Mouse (Mus musculus): Measurements from ENCODE around the gene Hspb3. TPM values are rescaled to one million over a fixed set of nuclear protein-coding genes. Genes with fewer than 3 reads are reported as not detected.
A peak's percentile ranks its signal among the peaks of the same experiment; 100 is the strongest.

Hspb3 gene
- polyA plus RNA-seq, 1 experiment from 2014 or later = not detected

DNA sequence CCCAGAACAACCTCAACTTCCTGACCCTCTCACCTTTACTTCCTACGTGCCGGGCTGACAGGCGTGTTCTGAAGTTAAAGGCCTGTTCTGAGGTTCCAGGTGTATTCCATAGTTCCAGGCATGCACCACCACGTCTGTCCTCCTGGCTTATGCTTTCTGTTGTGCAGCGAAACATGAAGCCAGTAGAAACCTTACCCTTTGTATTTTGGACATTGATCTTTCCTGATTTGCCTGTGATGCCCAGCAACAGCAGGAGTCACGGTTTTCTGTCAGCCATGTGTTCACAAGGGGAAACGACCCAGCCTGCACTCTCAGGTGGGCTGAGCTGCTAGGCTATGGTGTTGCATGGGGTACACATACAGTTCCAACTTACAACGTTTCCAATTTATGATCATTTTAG is 35.9 kb downstream of the Hspb3 start:
- TF ChIP-seq CTCF (IDR thresholded peaks at IDR 0.05; ENCODE audit: low read depth) = no peak
- Histone ChIP-seq H3K4me1 (replicated peaks; ENCODE audit: insufficient read depth, low read length) (no peaks in the 10 kb centered on the region; the same call in 1 of the 2 replicates), H3K4me2 (ENCODE audit: low read length) (no peak overlapping the region), H3K9ac (ENCODE audit: low read depth, low read length) (no peak overlapping the region), H3K36me3 (ENCODE audit: insufficient read depth, low read length) (no peaks in the 10 kb centered on the region), H3K4me3 (replicated peaks; ENCODE audit: low read depth, low read length) (no peak overlapping the region), H3K27ac (no peak overlapping the region), H3K9me3 (replicated peaks; ENCODE audit: low read length) (no peaks in the 10 kb centered on the region), H3K27me3 (ENCODE audit: insufficient read depth, low read length) (no peaks in the 10 kb centered on the region)
- DNase-seq (ENCODE audit: low spot score) (no peak), ATAC-seq (replicated peaks; ENCODE audit: low FRiP score, low read depth) (no peak)
- 62% methylated on average over 8 of the region's 8 CpGs for WGBS

DNA sequence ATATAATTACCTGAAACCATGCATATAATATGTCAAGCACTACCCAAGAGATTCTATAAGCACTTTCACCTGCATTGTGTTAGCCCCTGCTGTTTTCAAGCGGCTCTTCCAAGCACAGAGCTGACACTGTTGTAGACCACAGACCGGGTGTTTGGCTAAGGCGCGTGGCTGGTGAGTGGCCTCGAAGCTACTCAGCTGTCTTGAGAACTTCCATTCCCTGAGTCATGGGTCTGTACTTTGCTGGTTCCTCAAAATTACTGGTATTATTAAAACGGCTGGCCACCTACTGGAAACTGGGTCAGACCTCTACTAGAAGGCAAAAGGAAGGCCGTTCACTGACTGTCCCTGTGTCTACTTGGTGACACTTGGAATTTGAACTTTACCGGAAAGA is 40.6 kb downstream of the Hspb3 start:
- Histone ChIP-seq H3K27ac (0 out of 2 replicates have a peak overlapping the region, but pooled peaks have one; percentile 52), H3K9me3 (replicated peaks; ENCODE audit: low read length) (no peaks in the 10 kb centered on the region), H3K4me2 (ENCODE audit: low read length) (no peak overlapping the region), H3K4me3 (replicated peaks; ENCODE audit: low read depth, low read length) (no peak overlapping the region), H3K4me1 (replicated peaks; ENCODE audit: insufficient read depth, low read length) (no peaks in the 10 kb centered on the region), H3K9ac (ENCODE audit: low read depth, low read length) (no peak overlapping the region), H3K27me3 (ENCODE audit: insufficient read depth, low read length) (no peaks in the 10 kb centered on the region), H3K36me3 (ENCODE audit: insufficient read depth, low read length) (no peaks in the 10 kb centered on the region)
- TF ChIP-seq CTCF (IDR thresholded peaks at IDR 0.05; ENCODE audit: low read depth) = no peak
- 71% methylated on average over 8 of the region's 8 CpGs for WGBS
- ATAC-seq (replicated peaks; ENCODE audit: low FRiP score, low read depth) (no peak), DNase-seq (ENCODE audit: low spot score) (no peak)

DNA sequence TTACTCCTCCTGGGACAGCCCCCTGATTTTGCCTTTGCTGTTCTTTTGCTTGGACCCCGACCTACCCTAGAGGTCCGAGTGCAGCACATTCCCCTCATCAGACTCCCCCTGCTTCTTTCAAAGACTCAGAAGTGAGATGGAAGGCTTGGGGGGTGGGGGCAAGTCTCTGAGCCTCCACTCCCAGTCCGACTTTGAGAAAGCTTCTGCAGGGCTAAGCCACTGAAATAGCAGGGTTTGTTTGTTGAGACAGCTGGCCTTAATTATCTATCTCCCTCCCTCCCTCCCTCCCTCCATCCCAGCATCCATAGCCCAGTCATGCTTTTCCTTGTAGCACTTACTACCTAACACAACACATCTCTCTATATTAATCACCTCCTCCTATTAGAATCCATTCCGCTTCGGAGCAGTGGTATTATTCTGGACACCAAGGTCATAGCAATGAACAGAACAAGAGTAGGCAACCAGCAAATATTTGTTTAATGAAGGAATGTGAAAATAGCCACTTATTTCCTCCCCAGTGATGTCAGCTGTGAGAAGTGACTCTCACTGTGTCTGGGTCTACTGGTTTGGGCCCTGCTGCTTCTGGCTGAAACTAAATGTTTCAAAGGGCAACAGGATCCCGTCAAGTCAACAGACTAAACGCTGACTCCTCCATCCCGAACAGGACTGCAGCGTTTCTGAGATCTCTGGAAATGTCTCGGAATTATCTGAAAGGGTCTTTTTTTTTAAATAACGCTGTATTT is 41.2 kb downstream of the Hspb3 start:
- no peak for ATAC-seq (replicated peaks; ENCODE audit: low FRiP score, low read depth)
- Histone ChIP-seq H3K9ac (ENCODE audit: low read depth, low read length) (no peak overlapping the region), H3K4me2 (ENCODE audit: low read length) (no peak overlapping the region), H3K36me3 (ENCODE audit: insufficient read depth, low read length) (no peaks in the 10 kb centered on the region), H3K4me1 (replicated peaks; ENCODE audit: insufficient read depth, low read length) (no peaks in the 10 kb centered on the region; the same call in 1 of the 2 replicates), H3K27me3 (ENCODE audit: insufficient read depth, low read length) (no peaks in the 10 kb centered on the region), H3K9me3 (replicated peaks; ENCODE audit: low read length) (no peaks in the 10 kb centered on the region), H3K27ac (peak overlapping the region; percentile 52), H3K4me3 (replicated peaks; ENCODE audit: low read depth, low read length) (no peak overlapping the region)
- peak; percentile 73 for DNase-seq (ENCODE audit: low spot score)
- 38% methylated on average over 11 of the region's 11 CpGs for WGBS
- no peak for TF ChIP-seq CTCF (IDR thresholded peaks at IDR 0.05; ENCODE audit: low read depth)

- no peak for DNase-seq (ENCODE audit: low spot score)
- Histone ChIP-seq H3K4me2 (ENCODE audit: low read length) (no peak overlapping the region), H3K4me1 (replicated peaks; ENCODE audit: insufficient read depth, low read length) (peaks cover 20% of the 10 kb centered on the region), H3K4me3 (replicated peaks; ENCODE audit: low read depth, low read length) (no peak overlapping the region), H3K9me3 (replicated peaks; ENCODE audit: low read length) (no peaks in the 10 kb centered on the region), H3K27me3 (ENCODE audit: insufficient read depth, low read length) (no peaks in the 10 kb centered on the region), H3K36me3 (ENCODE audit: insufficient read depth, low read length) (no peaks in the 10 kb centered on the region), H3K27ac (no peak overlapping the region), H3K9ac (ENCODE audit: low read depth, low read length) (no peak overlapping the region)
- TF ChIP-seq CTCF (IDR thresholded peaks at IDR 0.05; ENCODE audit: low read depth) = no peak
- ATAC-seq (replicated peaks; ENCODE audit: low FRiP score, low read depth) = no peak
- 59% methylated on average over 9 of the region's 9 CpGs for WGBS
These were observed 44.5 kb downstream of the Hspb3 start for GRCm38 (mm10) chr13:113619003-113619402.

DNA sequence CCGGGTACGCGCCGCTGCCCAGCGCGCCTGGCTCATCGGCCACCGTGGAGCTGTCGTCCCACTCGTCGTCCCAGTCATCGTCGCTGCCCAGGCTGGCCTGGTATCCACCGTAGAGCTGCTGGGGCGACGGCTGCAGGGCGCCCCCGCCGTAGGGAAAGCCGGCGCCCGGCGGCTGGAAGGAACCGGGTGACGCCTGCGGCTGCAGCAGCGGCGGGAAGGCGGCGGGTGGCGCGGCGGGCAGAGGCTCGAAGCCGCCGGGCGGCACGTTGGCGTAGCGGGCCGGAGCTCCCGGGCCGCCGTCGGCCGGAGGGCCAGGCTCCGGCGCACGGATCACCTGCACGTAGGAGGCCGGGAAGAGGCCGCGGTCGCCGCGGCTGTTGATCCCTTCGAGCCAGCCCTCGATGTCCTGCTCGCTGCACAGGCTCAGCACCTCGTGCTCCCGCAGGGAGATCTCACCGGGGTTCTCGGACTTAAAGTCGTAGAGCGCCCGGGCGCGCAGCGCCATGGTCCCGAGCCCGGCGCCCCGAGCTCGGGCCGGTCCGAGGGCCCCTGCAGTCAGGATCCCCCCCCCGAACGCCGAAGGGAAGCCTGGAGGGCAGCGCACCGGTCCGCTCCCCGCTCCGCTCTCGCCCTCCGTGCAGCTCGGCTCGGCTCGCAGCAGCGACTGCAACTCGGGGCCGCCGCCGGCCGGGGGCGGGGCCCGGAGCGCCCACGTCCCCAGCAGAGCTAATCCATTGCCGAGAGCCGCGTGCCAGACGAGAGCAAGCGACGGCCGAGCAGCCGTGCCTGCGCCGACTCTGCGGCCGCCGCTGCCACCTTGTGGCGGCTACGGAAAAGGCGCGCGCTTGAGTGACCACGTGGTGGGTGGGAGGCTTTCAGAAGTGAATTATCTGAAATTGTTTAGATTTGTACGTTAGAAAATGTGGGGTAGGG is 45.3 kb downstream of the Hspb3 start, which contains the start of gene Snx18:
Gene Snx18 (minus strand): TSS at position 674 of the 933 bp plus-strand sequence.
- H3K9me3 ChIP-seq (replicated peaks; ENCODE audit: low read length) = no peaks in the 10 kb centered on the region
- H3K27me3 ChIP-seq (ENCODE audit: insufficient read depth, low read length) = no peaks in the 10 kb centered on the region
- peak within 1 kb of the TSS; percentile 83 for H3K4me2 ChIP-seq (ENCODE audit: low read length)
- ATAC-seq (replicated peaks; ENCODE audit: low FRiP score, low read depth) (peak; percentile 89), DNase-seq (ENCODE audit: low spot score) (peak; percentile 97)
- peaks cover 24% of the 10 kb centered on the region for H3K4me1 ChIP-seq (replicated peaks; ENCODE audit: insufficient read depth, low read length)
- H3K4me3 ChIP-seq (replicated peaks; ENCODE audit: low read depth, low read length) = peak within 1 kb of the TSS; percentile 68
- peak within 1 kb of the TSS; percentile 91 for H3K9ac ChIP-seq (ENCODE audit: low read depth, low read length)
- 2% methylated on average over 92 of the region's 119 CpGs for WGBS
- no peaks in the 10 kb centered on the region for H3K36me3 ChIP-seq (ENCODE audit: insufficient read depth, low read length)
- TF ChIP-seq CTCF (IDR thresholded peaks at IDR 0.05; ENCODE audit: low read depth) = peak; percentile 97
- H3K27ac ChIP-seq = peak within 1 kb of the TSS; percentile 92

- peak overlapping the region; percentile 68 for H3K4me3 ChIP-seq (replicated peaks; ENCODE audit: low read depth, low read length)
- DNase-seq (ENCODE audit: low spot score) (no peak), ATAC-seq (replicated peaks; ENCODE audit: low FRiP score, low read depth) (peak; percentile 8)
- H3K4me2 ChIP-seq (ENCODE audit: low read length) = peak overlapping the region; percentile 83
- H3K27ac ChIP-seq = peak overlapping the region; percentile 92; the same call in 1 of the 2 replicates
- H3K4me1 ChIP-seq (replicated peaks; ENCODE audit: insufficient read depth, low read length) = peaks cover 32% of the 10 kb centered on the region
- 11% methylated on average over 49 of the region's 49 CpGs for WGBS
- TF ChIP-seq CTCF (IDR thresholded peaks at IDR 0.05; ENCODE audit: low read depth) = no peak
- H3K27me3 ChIP-seq (ENCODE audit: insufficient read depth, low read length) = no peaks in the 10 kb centered on the region
- H3K36me3 ChIP-seq (ENCODE audit: insufficient read depth, low read length) = no peaks in the 10 kb centered on the region
- peak overlapping the region; percentile 91 for H3K9ac ChIP-seq (ENCODE audit: low read depth, low read length)
- no peaks in the 10 kb centered on the region for H3K9me3 ChIP-seq (replicated peaks; ENCODE audit: low read length)
These were observed 46.1 kb downstream of the Hspb3 start for GRCm38 (mm10) chr13:113617338-113617890.
